ENCODE assay signal across 10 mouse cellular contexts in the genomic region with DNA sequence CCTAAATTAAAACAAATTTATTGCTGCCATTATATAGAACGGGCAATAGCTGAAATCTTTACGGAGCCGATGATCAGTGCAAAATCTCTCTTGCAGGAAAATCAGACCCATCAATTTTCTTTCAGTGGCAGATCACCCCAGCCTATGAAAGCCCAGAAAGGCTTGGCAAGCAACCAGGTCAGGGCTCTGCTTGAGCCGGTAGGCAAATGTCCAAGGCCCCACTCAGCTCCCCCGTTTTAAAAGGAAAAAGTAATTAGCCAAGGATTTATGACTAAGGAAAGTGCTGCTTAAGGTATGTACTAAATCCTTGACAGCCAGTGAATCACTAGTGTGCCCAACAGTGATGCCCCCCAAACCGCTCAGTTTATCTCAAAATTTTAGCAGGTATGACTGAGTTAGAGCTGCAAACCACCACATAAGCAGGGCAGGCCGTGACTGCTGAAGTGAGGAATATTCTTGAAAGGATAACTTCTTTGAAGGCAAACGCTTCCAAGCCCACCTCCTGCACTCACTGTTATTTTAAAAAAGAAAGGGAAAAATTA.
DNase-seq lines count a peak whose midpoint lies in the region; ATAC-seq and TF ChIP-seq lines count a peak whose summit lies in the region.
"Had no signal": no experiment of that assay in that cellular context is flagged by ENCODE, and none has a peak within 500 bp of the region (broad histone marks: within the 10 kb centered on the region; RNA-seq: fewer than 3 reads in every experiment).

No protein-coding gene starts in this region.

- peak overlapping the region; percentile 53; the same call in 1 of the 2 replicates for H3K27ac ChIP-seq in layer of hippocampus, adult 2 months
- no peak overlapping the region for H3K27ac ChIP-seq in forebrain, embryonic 16.5 days (ENCODE audit: low read length)
- H3K27ac ChIP-seq in neural tube, embryonic 12.5 days: no peak overlapping the region
- H3K27ac ChIP-seq: heart, embryonic 15.5 days had no signal

- no peak overlapping the region for H3K4me2 ChIP-seq in forebrain, embryonic 16.5 days (ENCODE audit: low read length)
- no peak overlapping the region for H3K4me2 ChIP-seq in neural tube, embryonic 12.5 days (replicated peaks)
- H3K4me2 ChIP-seq: heart, embryonic 15.5 days had no signal

- no peaks in the 10 kb centered on the region for H3K36me3 ChIP-seq in forebrain, embryonic 16.5 days (ENCODE audit: control insufficient read depth, insufficient read depth)
- no peaks in the 10 kb centered on the region for H3K36me3 ChIP-seq in neural tube, embryonic 12.5 days
- H3K36me3 ChIP-seq: heart, embryonic 15.5 days had no signal

- no peaks in the 10 kb centered on the region for H3K9me3 ChIP-seq in forebrain, embryonic 16.5 days (ENCODE audit: control insufficient read depth, low read length)
- H3K9me3 ChIP-seq in neural tube, embryonic 12.5 days: no peaks in the 10 kb centered on the region
- H3K9me3 ChIP-seq: heart, embryonic 15.5 days had no signal

- ATAC-seq in forebrain, embryonic 16.5 days: 0 out of 2 replicates have a peak, but pooled peaks have one; percentile 18
- 0 out of 2 replicates have a peak, but pooled peaks have one; percentile 23 for ATAC-seq in neural tube, embryonic 12.5 days (ENCODE audit: low FRiP score, low read depth)
- ATAC-seq: intestine, postnatal 0 days had no signal

- no peak for DNase-seq in layer of hippocampus, adult 2 months (ENCODE audit: low spot score in 2 of 2)
- no peak for DNase-seq in layer of hippocampus, adult 8-10 months (ENCODE audit: low spot score in 2 of 2)
- peak; percentile 46 for DNase-seq in adrenal gland, postnatal 10 days
- DNase-seq in right cerebral cortex, postnatal 14 days: no peak
- DNase-seq in T-cell, adult 2 months (ENCODE audit: low spot score): no peak
- DNase-seq: gastrocnemius, postnatal 10 days had no signal

- no peaks in the 10 kb centered on the region for H3K27me3 ChIP-seq in forebrain, embryonic 16.5 days (replicated peaks; ENCODE audit: control insufficient read depth, insufficient read depth, low read length)
- H3K27me3 ChIP-seq in neural tube, embryonic 12.5 days (replicated peaks): no peaks in the 10 kb centered on the region
- H3K27me3 ChIP-seq: heart, embryonic 15.5 days had no signal

- peaks cover 7% of the 10 kb centered on the region for H3K4me1 ChIP-seq in forebrain, embryonic 16.5 days (replicated peaks; ENCODE audit: control insufficient read depth, insufficient read depth, low read length)
- H3K4me1 ChIP-seq in neural tube, embryonic 12.5 days: peaks cover 7% of the 10 kb centered on the region; the same call in 1 of the 2 replicates
- H3K4me1 ChIP-seq: heart, embryonic 15.5 days had no signal

- H3K9ac ChIP-seq in forebrain, embryonic 16.5 days (replicated peaks; ENCODE audit: low read depth, low read length): 0 out of 2 replicates have a peak overlapping the region, but pooled peaks have one; percentile 36
- H3K9ac ChIP-seq in neural tube, embryonic 12.5 days: no peak overlapping the region
- H3K9ac ChIP-seq: heart, embryonic 15.5 days had no signal

- WGBS in forebrain, embryonic 16.5 days: 34% methylated on average over 8 of the region's 8 CpGs
- 46% methylated on average over 8 of the region's 8 CpGs for WGBS in neural tube, embryonic 12.5 days

- no peak overlapping the region for H3K4me3 ChIP-seq in layer of hippocampus, adult 2 months
- H3K4me3 ChIP-seq in forebrain, embryonic 16.5 days (replicated peaks; ENCODE audit: low read length): no peak overlapping the region
- H3K4me3 ChIP-seq in neural tube, embryonic 12.5 days: no peak overlapping the region
- H3K4me3 ChIP-seq: heart, embryonic 15.5 days had no signal

- no peak for TF ChIP-seq CTCF in layer of hippocampus, adult 2 months (conservative IDR thresholded peaks at IDR 0.05)
